Mouse (Mus musculus) cerebellum, adult 2 months (tissue): ENCODE measurements around the gene Plcb1.

Experiments used
- CTCF ChIP-seq: fragments of 200-500 bp; IDR thresholded peaks from 2 replicates; pipeline ENCODE4 v1.5.1; 2011; ENCODE audit warnings: low read depth, mild to moderate bottlenecking, control low read depth, low read length, moderate library complexity, borderline replicate concordance; ENCODE audit not compliant: insufficient read depth
- POLR2A ChIP-seq: fragments of 200-500 bp; IDR thresholded peaks from 2 replicates; pipeline ENCODE4 v1.6.1; 2011; ENCODE audit warnings: low read length, control low read depth, borderline replicate concordance; ENCODE audit not compliant: insufficient read depth

DNA sequence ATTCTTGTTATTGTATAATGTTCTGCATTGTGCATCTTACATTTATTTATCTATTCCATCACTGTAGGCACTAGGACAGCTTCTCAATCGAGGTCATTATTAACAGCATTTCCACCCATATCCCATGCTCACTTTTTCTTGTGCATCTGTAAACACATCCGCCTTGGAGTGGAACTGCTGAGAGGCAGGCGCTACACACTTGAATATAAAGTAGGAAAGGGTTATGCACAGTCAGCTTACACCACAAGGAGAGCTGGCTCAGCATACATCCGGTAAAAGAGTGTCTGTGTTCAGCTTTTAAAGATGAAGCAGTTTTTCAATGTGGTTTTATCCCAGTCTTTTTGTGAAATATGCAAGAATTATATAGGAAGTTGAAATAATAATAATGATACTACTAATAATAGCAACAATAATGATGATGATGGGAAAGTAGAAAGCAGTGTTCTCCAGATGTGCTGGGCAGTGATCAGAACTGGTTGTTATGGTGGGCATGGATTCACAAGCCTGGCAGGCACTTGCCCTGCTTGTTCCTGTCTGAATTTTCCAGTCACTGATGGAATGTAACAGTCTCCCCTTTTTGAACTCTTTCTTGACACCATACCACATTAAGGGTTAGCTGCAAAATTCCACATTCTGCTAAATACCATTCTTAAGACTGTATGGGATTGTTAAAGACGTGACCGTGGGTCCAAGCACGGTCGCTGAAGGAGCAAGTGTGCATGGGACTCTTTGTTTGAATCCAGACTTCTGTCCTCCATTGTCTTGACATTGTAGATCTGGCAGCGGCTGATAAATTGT lies 86.0 kb downstream of the Plcb1 start:
- TF ChIP-seq POLR2A (no peak), CTCF (no peak)
